Mouse (Mus musculus) kidney, postnatal 36 days (tissue): Measurements from ENCODE around the gene Tat.
A peak's percentile ranks its signal among the peaks of the same experiment; 100 is the strongest.

ENCODE experiments used
- DNase-seq, 2 experiments: peaks; one replicate each; pipeline ENCODE4 v3.0.0; 2021 to 2022; ENCODE audit warnings: mixed read lengths in 2 of 2

Gene Tat

DNA sequence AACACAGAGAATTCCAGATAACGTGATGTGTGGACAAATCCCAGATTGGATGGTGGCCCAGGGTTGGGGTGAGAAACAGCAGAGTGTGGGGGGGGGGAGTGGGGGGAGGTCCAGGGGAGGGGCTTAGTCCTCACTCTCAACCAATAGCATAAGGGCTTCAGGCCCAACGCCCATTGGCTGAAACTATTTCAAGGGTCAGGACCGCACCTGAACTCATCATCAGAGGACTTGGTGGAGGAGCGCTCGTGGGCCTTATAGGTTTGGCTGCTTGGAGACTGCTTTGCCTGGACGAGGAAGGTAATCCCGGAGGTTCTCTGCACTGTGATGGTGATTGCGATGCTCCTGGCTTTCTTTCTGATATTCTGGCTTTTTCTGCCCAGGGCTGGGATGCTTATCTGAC, at the start of gene Tat:
TSS of gene Tat (plus strand) at position 214 of the 400 bp plus-strand sequence.
- no peak for DNase-seq

GRCm38 (mm10) chr8:109941606-109942360, 48.5 kb upstream of the Tat start:
- DNase-seq = peak in 1 of 2 experiments; percentile 24

DNA sequence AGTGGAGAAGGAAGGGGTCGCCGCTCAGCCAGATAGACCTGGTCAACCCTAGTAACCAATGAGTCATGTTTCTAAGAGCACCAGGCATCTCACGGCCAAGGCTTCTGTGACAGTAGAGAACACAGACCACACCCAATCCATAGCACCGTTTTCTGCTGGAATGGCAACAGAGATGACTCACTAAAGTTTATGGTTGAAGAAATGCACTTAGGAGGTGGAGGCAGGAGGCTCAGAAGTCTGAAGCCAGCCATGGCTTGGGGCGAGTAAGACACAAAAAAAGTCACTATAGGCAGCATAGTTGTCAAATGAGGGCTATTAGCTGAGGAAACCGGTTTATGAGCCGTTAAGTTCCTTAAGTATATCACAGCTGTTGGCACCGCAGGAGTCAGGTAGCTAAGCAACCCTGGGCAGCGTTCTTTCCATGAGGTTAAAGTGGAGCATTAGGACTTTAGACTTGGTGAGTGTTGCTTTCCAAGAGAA, 45.0 kb upstream of the Tat start:
- DNase-seq = peak; percentile 59 to 80

DNA sequence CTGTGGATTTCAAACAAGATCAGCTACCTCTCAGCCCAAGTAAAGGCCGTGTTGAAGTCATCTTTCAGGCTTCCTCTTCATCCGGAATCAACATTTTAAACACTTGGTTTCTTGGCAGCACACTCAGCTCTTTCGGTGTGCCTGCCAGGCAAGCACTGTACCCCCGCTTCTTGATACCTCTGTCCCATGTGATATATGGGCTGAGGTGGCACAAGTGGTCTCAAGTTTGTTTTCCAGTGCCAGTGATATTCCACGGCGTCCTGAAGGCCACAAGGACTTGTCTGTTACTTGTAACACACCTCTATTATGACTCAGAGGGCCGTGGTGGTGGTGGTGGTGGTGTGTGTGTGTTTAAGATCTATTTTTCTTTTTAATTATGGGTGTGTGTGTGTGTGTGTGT, 44.5 kb upstream of the Tat start:
- DNase-seq = no peak

- DNase-seq = peak; percentile 46 to 66
These were observed 44.0 kb upstream of the Tat start for GRCm38 (mm10) chr8:109946272-109946671.

DNA sequence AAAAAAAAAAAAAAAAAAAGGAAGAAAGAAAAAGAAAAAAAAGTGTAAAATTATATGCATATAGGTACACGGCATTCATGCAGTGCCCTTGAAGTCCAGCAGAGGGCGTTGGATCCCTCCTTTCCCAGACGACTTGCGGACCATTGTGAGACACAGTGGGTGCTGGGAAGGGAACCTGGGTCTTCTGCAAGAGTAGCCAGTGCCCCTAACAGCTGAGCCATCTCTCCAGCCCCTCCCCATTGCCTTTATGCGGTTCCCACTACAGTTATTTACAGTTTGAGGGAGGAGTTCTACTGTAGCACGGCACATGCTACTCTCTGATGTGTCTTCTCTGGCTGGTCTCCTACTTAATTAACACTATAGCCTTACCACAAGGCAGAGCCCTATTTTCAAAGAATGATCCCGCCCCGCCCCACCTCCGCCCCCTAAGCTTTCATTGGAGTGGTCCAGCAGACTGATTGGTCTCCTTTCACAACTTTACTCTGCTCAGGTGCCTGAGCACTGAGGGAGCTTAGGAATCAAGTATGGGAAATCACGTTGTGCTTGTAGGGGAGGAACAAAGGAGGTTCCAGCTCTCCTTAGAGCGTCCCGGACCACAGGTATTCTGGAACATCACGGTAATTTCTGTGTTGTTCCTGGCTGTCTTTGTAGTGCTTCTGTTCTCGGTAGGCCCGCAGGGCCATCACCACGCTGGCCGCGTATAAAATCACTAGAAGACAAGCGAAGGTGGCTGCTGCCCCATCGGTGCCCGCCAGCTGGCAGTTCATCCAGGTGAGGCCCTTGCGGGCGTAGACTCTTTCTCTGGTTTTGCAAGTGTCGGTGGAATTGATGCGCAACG, 42.6 kb upstream of the Tat start:
- DNase-seq = peak; percentile 34 to 62

DNA sequence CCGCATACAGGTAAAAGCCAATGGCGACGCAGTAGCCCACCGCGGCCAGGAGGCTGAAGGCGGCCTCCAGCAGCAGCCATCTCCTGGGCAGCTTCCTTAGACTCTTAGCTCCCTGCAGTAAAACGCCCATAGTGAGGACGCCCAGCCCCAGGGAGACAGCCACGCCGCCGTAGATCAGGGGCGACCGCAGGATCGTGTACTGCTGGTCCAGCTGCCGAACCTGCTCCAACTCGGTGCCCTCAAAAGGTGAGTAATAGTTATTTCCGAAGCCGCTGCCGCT, 42.0 kb upstream of the Tat start:
- DNase-seq = no peak

DNA sequence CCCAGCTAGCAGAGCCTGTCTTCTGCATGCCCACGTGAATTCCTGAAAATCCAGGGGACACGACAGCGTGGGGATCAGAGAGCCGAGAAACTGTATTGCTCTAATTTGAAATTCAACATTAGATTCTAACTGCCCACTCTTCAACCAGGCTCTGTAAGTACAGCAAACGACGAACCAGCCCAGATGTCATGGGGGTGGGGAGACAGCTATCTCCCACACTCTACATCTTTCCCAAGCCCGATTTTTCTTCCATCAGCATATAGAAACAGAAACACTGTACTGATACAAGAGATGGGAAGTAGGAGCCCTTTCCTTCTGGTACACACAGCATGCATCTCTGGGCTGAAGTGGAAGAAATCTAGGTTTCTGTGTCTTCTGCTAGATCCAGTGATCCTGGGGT, 38.1 kb upstream of the Tat start:
- no peak for DNase-seq

DNA sequence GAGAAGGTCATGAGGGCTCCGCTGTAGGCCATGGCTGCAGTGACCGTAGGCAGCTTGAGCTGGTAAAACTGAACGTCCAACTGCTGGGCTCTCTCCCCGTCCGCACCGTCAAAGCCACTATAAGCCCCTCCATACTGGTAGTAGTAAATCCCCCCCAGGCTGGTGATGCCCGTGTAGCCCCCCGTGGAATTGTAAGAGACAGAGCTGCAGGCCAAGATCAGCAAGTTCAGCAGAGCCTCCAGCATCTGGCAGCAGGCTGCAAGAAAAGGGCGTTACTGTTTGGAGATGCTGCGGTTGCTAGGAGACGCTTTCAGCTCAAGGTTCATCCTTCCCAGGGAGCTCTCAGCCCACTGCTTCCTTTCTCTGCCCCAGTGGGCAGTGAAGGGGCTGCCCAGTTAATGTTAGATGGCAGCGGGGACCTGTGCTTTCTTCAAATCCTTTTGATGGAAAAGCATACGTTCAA, 35.7 kb upstream of the Tat start:
- DNase-seq = peak; percentile 36 to 54

DNA sequence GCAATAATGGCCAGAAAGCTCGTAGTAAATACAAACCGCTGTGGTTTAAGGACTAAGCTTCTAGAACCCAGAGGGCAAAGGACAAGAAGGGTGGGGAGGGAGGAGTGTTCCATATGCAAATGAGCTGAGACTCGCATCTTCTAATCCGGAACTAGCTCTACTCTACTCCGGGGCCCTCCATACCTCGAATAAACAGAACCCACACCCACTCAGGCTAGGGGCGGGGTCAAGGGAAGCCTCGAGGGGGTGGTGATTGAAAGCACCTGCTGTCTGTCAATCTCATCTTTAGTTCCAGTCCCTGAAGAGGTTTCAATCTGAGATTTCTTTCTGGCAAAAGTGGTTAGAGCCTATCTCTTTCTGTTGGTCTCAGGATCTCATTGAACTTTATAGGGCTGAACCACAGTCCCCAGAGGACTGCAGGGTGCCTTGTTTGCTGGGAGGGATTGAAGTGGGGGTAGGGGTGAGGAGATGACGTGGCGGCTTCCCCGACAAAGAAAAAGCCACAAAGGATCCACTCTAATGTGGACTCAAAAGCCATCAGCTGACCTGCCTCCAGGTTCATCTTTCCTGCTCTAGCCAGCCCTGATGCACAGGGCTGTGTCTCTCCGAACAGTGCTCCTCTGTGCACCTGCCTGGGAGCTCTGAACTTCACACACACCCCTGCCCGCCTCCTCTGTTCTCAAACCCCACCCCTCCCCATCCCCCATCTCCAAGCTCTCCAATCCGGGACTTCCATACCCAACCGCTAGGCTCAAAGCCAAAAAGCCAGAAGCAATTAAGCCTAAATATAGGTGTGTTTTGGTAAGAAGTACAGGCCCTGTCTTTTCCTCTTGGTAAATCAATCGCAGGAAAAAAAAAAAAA, 32.8 kb upstream of the Tat start:
- peak; percentile 61 to 78 for DNase-seq

DNA sequence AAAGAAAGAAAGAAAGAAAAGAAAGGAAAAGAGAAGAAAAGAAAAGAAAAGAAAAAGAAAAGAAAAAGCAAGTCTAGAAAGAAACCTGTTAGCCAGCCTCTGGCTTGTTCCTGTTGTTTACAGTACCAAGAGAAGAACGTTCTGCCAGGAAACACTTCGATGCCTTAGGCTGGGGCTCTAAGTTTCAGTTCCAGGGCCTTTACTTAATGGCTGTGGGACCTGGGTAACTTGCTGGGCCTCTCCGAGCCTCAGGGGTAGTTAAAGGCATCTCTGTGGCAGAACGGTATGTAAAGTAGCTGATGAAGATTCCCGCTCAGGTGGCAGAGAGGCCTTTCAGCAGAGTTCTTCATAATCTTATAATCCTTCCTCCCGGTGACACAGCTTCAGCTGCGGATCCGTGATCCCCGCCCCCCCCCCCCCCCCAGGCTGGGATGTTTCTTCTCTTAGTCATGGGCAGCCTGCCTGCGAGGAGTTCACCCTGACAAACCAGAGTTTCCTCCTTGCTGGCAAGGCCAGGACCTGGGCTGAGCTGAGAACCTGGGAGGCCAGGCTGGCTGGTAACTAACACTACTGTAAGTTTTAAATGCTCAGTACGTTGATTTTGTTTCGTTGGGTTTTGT, 32.1 kb upstream of the Tat start:
- no peak for DNase-seq

DNA sequence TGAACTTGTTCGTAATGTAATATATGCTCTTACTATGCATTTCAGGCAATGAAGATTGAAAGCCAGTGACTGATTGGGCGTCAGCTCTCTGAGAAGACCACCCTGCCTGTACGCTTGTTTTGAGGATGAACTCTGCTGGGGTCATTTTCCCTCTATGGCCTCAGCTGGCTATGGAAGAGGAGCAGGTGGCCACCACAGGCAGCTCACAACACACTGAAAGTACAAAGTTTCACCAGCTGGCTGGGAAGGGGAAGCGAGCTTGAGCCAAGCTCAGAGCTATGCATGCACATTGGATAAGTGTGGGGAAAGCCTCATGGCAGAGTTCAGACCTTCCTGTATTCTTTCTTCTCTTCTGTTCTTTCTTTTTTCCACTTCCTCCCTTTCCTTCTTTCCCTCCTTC, 31.1 kb upstream of the Tat start:
- DNase-seq = no peak

DNA sequence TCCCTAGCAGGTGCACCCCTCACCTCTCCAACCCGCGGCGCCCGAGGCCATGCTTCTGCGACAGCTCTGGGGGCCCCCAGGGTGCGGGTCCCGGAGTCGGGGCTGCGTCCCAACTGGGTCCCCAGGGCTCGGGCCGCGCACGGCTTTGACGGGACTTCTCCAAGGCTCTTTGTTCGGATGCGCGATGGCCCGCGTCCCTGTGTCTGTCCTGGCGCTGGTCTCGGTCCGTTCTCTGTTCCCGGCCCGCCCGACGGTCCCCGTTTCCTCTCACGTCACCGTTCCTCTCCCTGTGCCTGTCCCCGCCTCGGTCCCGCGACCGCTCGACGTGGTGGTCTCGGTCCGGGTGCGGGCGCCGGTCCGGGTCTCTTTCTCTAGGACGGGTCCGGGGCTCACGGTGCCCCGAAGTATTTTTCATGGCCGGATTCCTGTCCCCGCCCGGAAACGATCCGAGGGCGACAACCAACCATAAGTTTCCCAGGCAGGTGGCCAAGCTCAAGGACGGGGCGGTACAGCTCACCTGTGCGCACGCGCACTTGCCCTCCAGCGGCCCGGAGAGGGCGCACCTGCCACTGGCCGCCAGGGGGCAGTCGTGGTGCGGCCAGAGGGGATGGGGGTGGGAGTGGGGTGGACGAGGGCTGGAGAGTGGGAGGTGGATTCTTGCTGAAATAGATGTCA, 28.4 kb upstream of the Tat start, which contains the start of gene Marveld3:
TSS of gene Marveld3 (minus strand) at position 511 of the 675 bp plus-strand sequence.
- peak; percentile 78 to 91 for DNase-seq

DNA sequence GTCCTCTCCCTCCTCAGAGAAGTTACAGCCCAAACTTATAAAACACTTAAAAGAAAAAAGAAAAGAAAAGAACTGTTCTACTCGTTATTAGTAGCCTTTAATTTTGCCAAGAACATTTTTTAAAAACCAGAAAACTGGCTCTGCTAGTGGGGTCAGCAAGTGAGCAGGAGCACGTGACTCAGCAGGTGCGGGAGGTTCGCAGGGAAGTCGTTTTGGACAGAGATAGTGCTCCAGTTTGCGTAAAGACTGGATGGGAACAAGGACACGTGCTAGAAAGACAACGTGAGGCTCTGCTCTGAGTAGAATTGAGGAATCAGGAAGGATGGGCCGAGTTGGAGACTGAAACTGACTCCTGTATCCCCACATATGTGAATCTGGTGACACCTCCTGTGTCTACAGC, 27.3 kb upstream of the Tat start:
- no peak for DNase-seq

DNA sequence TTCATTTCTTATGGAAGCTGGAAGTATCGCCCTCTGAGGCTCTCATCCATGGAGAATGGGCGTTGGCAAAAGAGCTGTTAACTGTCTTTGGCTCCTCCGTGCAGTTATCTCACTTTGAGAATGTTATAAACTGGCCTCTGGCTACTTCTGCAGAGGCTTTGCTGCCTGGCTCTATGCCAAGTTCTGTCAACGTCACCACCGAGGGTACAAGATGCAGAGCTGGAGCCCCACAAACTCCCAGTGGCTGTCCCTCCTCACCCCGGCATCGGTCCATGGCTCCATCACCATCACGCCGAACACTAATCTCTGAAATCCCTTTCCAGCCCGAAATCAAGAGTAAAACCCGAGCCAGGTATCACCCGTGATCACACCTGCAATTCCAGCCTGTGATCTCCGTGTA, 26.8 kb upstream of the Tat start:
- no peak for DNase-seq

- DNase-seq = no peak
These were observed 26.1 kb upstream of the Tat start for GRCm38 (mm10) chr8:109964106-109964505.

DNA sequence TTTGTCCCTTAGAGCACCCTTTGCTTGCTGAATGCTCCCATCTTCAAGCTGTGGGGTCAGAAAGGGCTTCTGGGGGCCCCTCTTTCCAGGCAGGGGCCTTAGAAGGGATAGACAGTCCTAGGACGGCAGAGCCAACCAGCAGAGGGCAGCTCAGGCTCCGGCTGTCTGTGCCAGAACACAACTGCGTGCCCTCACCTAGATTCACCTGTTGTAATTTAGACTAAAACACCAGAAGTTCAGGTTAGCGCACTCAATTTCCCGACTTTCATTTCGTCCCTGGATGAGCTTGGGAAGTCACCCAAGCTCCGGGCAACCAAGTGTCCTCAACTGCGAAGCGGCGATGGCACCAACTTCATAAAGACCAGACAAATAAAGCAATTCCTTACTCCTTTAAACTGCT, 21.4 kb upstream of the Tat start:
- DNase-seq = peak in 1 of 2 experiments; percentile 37

GRCm38 (mm10) chr8:109970323-109970722, 19.9 kb upstream of the Tat start:
- peak in 1 of 2 experiments; percentile 40 for DNase-seq

GRCm38 (mm10) chr8:109972901-109973300, 17.3 kb upstream of the Tat start:
- no peak for DNase-seq

- DNase-seq = no peak
These were observed 10.9 kb upstream of the Tat start for GRCm38 (mm10) chr8:109979339-109979738.

- DNase-seq = no peak
These were observed 7.7 kb upstream of the Tat start for GRCm38 (mm10) chr8:109982386-109983105.
